Mouse (Mus musculus): ENCODE measurements around the gene A730061H03Rik.

Gene A730061H03Rik

DNA sequence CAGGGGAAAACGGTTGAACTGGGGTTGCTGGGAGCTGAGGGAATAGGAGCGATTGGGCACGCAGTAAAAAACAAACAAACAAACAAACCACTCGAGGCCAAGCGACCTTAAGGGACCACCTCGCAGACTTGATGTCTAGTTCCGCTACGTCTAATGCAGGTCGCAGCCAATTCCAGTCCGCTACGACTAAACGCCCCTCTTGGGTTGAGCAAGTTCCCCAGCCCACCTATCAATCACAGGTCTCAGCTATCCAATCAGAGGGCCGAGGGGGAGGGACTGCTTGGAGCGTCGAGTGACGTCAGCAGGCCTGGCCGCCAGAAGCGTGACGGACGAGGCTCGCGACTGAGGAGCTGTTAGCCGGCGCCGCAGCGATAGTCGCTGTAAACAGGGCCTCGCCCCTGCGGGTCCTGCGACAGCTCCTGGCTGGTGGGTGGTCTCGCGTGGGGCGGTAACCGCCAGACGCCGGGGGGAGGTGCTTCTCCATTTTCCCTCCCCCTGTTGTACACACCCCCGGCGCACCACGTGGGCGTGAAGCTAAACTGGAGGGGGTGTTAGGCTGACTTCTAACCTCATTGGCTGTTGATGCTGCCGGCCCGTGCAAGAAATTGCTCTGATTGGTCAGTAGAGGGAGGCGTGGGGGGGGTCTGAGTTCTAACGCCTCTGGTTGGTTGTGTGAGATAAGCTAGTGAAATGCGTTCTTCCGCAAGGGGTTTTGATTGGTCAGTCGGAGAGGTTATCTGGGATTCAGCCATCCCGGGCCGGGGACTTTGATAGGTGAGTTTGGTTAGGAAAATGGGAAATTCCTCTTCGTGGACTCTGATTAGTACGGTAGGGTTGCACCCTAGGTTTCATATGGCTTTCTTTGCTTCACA lies at the start of gene A730061H03Rik:
Gene A730061H03Rik, minus strand, starts transcription at position 205 of the 872 bp plus-strand sequence.
- peak; percentile 99 for DNase-seq (ENCODE audit: low spot score in 2 of 2)

GRCm38 (mm10) chr14:55608339-55608738 lies 48.1 kb upstream of the A730061H03Rik start:
- DNase-seq (ENCODE audit: low spot score in 2 of 2) = no peak

- DNase-seq (ENCODE audit: low spot score in 2 of 2) = no peak
Observed at GRCm38 (mm10) chr14:55605743-55606459, 45.7 kb upstream of the A730061H03Rik start.

- no peak for DNase-seq (ENCODE audit: low spot score in 2 of 2)
Observed at GRCm38 (mm10) chr14:55604823-55605222, 44.6 kb upstream of the A730061H03Rik start.

- DNase-seq (ENCODE audit: low spot score in 2 of 2) = peak; percentile 89 to 94
Observed at GRCm38 (mm10) chr14:55603633-55604576, 43.7 kb upstream of the A730061H03Rik start.

- no peak for DNase-seq (ENCODE audit: low spot score in 2 of 2)
Observed at GRCm38 (mm10) chr14:55603271-55603632, 43.0 kb upstream of the A730061H03Rik start, which contains the start of gene Irf9. Gene Irf9, plus strand, starts transcription at chr14:55603571.

DNA sequence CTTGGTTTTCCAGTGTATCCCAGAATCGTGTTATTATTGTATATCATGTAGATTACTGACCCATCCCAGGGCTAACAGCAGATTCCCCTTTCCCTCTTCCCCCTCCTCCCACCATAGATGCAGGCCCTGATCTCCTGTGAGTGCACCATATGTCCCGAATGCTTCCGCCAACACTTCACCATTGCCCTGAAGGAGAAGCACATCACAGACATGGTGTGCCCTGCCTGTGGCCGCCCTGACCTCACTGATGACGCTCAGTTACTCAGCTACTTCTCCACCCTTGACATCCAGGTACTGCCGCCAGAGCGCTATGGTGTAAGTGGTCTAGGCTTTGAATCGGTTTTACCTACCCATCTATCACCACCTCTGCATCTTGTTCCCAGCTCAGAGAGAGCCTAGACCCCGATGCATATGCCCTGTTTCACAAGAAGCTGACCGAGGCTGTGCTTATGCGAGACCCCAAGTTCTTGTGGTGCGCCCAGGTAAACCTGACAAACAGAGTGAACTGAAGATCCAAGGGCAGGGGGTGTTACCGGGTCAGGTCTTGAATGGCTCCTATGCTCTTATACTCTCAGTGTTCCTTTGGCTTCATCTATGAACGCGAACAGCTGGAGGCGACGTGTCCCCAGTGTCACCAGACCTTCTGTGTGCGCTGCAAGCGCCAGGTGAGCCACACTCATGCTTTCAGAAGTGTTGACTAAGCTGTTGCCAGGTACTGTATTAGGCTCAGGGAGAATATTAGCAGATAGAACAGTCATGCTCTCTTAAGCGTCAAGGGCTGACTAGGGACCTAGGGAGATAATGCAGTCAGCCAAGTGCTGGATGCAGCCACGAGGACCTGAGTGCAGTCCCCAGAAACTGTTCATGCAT lies 38.5 kb upstream of the A730061H03Rik start:
- DNase-seq (ENCODE audit: low spot score in 2 of 2) = no peak

- DNase-seq (ENCODE audit: low spot score in 2 of 2) = no peak
Observed at GRCm38 (mm10) chr14:55596036-55596690, 36.0 kb upstream of the A730061H03Rik start.

DNA sequence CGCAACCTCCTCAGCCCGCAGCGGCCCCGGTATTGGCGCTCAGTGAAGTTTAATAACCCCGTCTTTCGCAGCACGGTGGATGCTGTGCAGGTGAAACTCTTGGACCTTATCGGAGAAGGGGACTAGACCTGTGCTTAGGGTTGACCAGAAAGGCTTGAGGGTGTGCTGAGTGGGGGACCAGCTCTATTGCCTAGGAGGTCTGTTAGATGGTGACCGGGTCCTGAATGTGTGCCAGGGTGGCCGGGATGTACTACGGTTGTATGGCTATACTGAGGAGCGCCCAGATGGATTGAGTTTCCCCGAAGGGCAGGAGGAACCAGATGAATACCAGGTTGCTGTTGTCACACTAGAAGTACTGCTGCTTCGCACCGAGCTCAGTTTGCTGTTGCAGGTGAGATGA lies 32.0 kb upstream of the A730061H03Rik start:
- DNase-seq (ENCODE audit: low spot score in 2 of 2) = no peak

DNA sequence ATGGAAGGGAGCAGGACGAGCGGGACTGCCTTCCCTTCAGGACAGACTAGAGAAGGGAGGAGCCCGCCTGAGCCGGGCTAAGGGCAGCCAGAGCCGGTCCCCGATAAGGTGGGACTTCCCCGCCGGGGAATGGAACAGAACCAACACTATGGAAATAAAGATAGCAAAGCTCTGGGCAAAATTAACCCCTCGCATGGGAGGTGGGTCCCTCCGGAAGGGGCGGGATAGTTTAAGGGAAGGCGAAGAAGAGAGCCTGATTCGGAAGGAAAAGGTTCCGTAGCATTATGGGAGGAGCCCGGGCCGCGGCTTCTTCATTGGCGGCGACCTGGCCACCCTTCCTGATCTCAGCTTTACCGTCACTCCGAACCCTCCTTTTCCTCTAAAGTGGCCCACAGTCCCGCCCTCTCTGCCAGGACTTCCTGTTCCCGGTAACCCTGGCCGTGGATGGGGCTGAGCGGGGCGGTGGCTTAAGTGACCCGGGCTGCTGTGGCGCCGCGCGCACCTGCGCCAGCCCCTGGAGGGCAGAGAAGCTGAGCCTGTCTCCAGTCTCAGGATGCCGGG lies 31.2 kb upstream of the A730061H03Rik start, which contains the start of gene Rnf31:
Gene Rnf31, plus strand, starts transcription at position 378 of the 561 bp plus-strand sequence.
- peak; percentile 78 for DNase-seq (ENCODE audit: low spot score in 2 of 2)

DNA sequence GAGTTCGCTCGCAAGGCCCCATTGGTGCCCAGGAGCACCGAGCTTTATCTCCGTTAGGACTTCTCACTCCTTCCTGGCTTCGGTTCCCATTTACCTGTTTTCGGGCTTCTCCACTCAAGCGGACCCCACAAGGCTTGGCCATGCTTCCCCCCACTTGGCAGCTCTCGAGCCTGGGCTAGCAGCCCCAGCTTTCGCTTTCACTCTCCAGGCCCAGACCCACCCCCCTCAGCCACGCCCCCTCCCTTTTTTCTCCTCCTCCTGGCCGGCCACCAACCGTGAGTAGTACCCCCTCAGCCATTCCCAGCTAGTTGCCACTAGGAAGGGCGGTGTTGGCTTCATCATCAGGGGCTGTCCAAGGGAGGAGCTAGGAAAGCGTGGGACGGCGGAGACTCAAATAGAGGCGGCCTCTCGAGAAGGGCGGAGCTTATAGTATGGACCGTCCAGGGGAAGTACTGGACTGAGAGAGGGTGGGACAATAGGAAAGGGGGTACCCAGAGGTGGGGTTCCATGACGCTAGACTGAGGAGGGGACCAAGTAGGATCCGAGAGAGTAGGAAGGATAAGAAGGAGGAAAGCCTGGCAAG lies 30.6 kb upstream of the A730061H03Rik start, which contains the start of gene Psme2:
Gene Psme2, minus strand, starts transcription at position 366 of the 583 bp plus-strand sequence.
- DNase-seq (ENCODE audit: low spot score in 2 of 2) = peak; percentile 82 to 85

- peak in 1 of 2 experiments; percentile 30 for DNase-seq (ENCODE audit: low spot score in 2 of 2)
Observed at GRCm38 (mm10) chr14:55589771-55590448, 29.7 kb upstream of the A730061H03Rik start.

- no peak for DNase-seq (ENCODE audit: low spot score in 2 of 2)
Observed at GRCm38 (mm10) chr14:55589271-55589670, 29.1 kb upstream of the A730061H03Rik start.

GRCm38 (mm10) chr14:55586149-55586548 lies 25.9 kb upstream of the A730061H03Rik start:
- DNase-seq (ENCODE audit: low spot score in 2 of 2) = no peak

DNA sequence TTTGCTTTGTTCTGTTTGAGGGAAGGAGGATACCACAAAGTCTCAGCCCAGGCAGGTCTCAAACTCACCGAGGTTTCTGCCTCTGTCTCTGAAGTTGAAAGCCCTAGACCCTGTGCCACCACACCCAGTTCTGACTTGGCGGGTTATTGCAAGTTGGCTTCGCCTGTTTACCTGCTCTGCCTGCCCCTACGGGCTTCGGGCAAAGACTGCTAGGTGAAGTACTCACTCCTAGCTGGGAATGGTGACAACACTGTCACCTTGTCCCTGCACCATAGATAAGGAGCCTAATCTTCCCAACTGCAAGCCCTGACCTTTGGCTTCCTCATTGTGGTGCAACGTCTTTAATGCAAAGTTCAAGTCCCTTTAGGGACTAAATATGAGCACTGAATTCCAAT lies 25.4 kb upstream of the A730061H03Rik start:
- DNase-seq (ENCODE audit: low spot score in 2 of 2) = no peak

DNA sequence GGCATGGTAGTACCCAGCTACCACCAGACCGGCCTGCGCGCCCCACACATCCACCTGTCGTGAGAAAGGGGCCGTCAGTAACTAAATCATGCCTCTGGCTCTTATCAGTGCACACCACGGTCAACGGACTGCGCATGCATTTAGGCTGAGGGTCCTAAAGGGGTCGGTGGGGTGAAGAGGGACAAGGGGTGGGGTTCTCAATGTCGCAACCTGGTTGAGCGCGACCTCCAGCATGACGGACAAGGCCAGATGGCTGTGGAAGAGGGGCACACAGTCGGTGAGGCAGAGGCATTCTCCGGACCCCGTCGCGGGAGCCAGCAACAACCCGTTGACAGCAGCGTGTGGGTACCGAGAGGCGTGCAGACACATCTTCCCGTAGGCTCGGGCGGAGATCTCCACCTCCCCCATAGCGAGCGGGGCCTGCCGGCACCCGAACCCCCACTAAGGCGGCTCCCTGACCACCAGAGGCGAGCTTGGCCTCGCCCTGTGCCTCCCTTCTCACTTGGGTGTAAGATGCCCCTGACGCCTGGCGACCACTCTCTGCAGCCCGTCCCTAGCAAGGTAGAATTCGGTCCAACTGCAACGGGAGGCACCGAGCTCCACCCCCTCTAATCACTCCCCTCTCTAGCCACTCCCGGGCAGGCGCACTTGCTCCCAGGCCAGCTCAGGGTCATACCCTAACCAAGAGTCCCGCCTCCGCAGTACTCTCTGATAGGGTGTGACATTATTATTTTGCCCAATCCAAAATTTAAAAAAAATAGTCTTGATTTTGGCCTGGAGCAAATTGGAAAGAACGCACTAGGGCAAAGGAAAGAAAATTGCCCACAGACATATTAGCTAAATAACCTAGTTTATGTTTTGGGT lies 24.7 kb upstream of the A730061H03Rik start, which contains the start of gene Emc9:
Gene Emc9, minus strand, starts transcription at position 601 of the 864 bp plus-strand sequence.
- peak; percentile 71 to 73 for DNase-seq (ENCODE audit: low spot score in 2 of 2)

DNA sequence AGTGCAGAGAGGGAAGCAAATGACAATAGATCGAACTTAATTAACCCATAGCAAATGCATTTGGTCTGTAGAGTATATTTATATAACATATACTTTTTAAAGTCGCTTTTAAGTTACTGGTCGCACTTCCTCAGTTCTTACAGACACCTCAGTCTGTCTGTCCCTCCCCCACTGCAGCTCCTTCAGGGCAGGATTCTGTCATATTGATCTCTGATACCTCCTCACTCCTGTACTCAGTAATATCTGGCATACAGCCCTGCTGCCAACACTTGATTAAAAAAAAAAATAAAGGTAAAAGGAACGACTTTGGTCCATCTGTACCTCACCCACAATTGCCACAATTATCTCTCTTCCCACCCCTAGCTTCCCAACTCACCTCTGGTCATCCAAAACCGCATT lies 24.1 kb upstream of the A730061H03Rik start:
- DNase-seq (ENCODE audit: low spot score in 2 of 2) = no peak
